Mouse (Mus musculus) erythroblast, embryonic 14.5 days (primary cell): Measurements from ENCODE around the gene Ccl17.

Experiments used
- GATA1 ChIP-seq: IDR thresholded peaks from 2 replicates; pipeline ENCODE4 v1.6.1; 2012; ENCODE audit warnings: low read length, inconsistent platforms, mixed read lengths
- TAL1 ChIP-seq: IDR thresholded peaks from 3 replicates; pipeline ENCODE4 v1.6.1; 2012; ENCODE audit warnings: low read length, inconsistent platforms, mixed read lengths

- TF ChIP-seq GATA1, result no peak
- TF ChIP-seq TAL1, result no peak
These were observed 18.0 kb downstream of the Ccl17 start for GRCm38 (mm10) chr8:94828284-94828683.
